Mouse (Mus musculus) forebrain, embryonic 14.5 days (tissue): ENCODE results near the gene Gjd3. TPM values are rescaled to one million over a fixed set of nuclear protein-coding genes. Genes with fewer than 3 reads are reported as not detected.
"Not testable (repeated sequence)": the region's sequence is repeated elsewhere in the genome, so short reads cannot be mapped to it uniquely, and the experiment has no call there.

Source experiments
- ATAC-seq: fragments of 200-750 bp; cut with Nextera tagmentation; 2 replicates; pipeline ENCODE4 v1.8.0; 2017; ENCODE audit warnings: mild to moderate bottlenecking, moderate library complexity
- DNase-seq: peaks from one replicate; pipeline ENCODE4 v3.0.0-alpha.2; 2015; ENCODE audit warnings: low spot score
- H3K27ac ChIP-seq: fragments of 300-500 bp; sonication (generic); 2 replicates; pipeline ENCODE4 v1.5.1; 2014; ENCODE audit warnings: low read depth, mild to moderate bottlenecking, control low read depth, low read length, moderate library complexity
- H3K27me3 ChIP-seq: fragments of 300-500 bp; sonication (generic); replicated peaks from 2 replicates; pipeline ENCODE4 v1.6.1; 2014; ENCODE audit warnings: low read length, control low read depth, mixed read lengths; ENCODE audit not compliant: control insufficient read depth, insufficient read depth
- H3K36me3 ChIP-seq: fragments of 300-500 bp; sonication (generic); 2 replicates; pipeline ENCODE4 v1.6.1; 2014; ENCODE audit warnings: low read length, control low read depth; ENCODE audit not compliant: control insufficient read depth, insufficient read depth
- H3K4me1 ChIP-seq: fragments of 300-500 bp; sonication (generic); 2 replicates; pipeline ENCODE4 v1.6.1; 2014; ENCODE audit warnings: antibody characterized with exemption, low read length, control low read depth; ENCODE audit not compliant: control insufficient read depth, insufficient read depth
- H3K4me2 ChIP-seq: fragments of 300-500 bp; sonication (generic); 2 replicates; pipeline ENCODE4 v1.6.1; 2014; ENCODE audit warnings: mild to moderate bottlenecking, control low read depth, low read length
- H3K4me3 ChIP-seq: fragments of 300-500 bp; sonication (generic); 2 replicates; pipeline ENCODE4 v1.5.1; 2014; ENCODE audit warnings: low read depth, low read length, control low read depth
- H3K9ac ChIP-seq: fragments of 300-500 bp; sonication (generic); 2 replicates; pipeline ENCODE4 v1.6.1; 2014; ENCODE audit warnings: mild to moderate bottlenecking, low read length, control low read depth, moderate library complexity
- H3K9me3 ChIP-seq: fragments of 300-500 bp; sonication (generic); replicated peaks from 2 replicates; pipeline ENCODE4 v1.6.1; 2016; ENCODE audit warnings: low read length, control low read depth, mixed read lengths; ENCODE audit not compliant: control insufficient read depth
- WGBS: fragments of 180-500 bp; shearing (Covaris S2); extraction: QIAGEN DNeasy Blood & Tissue Kit; methylation state at CpG from one replicate; pipeline ENCODE4 v1.1.7; 2014; 5-methylcytosine and 5-hydroxymethylcytosine counted together
- polyA plus RNA-seq: library from polyadenylated mRNA; unstranded; fragments of >200 nt; fragmentation: Nextera tagmentation; extraction: Ambion mirVana; gene quantifications from 2 replicates; pipeline ENCODE4 v1.2.1, GENCODE M21; 2014

The Gjd3 gene
- polyA plus RNA-seq, 1 experiment from 2014 or later, result 0.28 TPM

DNA sequence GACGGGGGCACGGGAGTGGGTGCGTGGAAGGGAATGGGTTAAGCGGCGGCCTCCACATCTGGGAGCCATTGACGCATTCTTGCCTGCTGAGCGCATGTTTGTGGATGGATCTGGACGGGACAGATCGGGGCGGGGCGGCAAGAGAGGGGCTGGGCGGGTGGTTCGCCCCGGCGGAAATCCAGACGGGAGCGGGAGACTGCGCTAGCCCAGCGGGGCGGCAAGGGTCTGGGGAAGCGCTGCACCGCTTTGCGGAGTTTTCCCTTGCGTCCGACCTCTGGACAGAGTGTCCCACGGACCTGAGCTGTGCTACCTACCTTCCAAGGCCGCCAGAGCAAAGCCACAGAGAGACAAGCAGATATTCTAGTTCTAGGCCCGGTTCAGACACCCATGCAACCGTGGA lies 46.6 kb downstream of the Gjd3 start:
- H3K9me3 ChIP-seq, result no peaks in the 10 kb centered on the region
- no peak overlapping the region; the same call in 1 of the 2 replicates for H3K9ac ChIP-seq
- 0 out of 2 replicates have a peak overlapping the region, but pooled peaks have one; percentile 9 for H3K4me3 ChIP-seq
- ATAC-seq (no peak), DNase-seq (no peak)
- no peaks in the 10 kb centered on the region for H3K36me3 ChIP-seq
- H3K4me2 ChIP-seq, result peak overlapping the region; percentile 90
- H3K4me1 ChIP-seq, result peaks cover 57% of the 10 kb centered on the region
- H3K27me3 ChIP-seq, result no peaks in the 10 kb centered on the region; the same call in 1 of the 2 replicates
- 3% methylated on average over 29 of the region's 29 CpGs for WGBS
- H3K27ac ChIP-seq, result peak overlapping the region; percentile 9; the same call in 1 of the 2 replicates

- Histone ChIP-seq H3K27me3 (no peaks in the 10 kb centered on the region; the same call in 1 of the 2 replicates), H3K9me3 (no peaks in the 10 kb centered on the region), H3K4me3 (no peak overlapping the region), H3K9ac (no peak overlapping the region), H3K4me1 (peaks cover 56% of the 10 kb centered on the region), H3K27ac (no peak overlapping the region), H3K36me3 (no peaks in the 10 kb centered on the region), H3K4me2 (no peak overlapping the region)
- WGBS, result 92% methylated on average over 3 of the region's 3 CpGs
- no peak for DNase-seq
- no peak for ATAC-seq
Observed at GRCm38 (mm10) chr11:98935123-98935522, 47.7 kb downstream of the Gjd3 start.

DNA sequence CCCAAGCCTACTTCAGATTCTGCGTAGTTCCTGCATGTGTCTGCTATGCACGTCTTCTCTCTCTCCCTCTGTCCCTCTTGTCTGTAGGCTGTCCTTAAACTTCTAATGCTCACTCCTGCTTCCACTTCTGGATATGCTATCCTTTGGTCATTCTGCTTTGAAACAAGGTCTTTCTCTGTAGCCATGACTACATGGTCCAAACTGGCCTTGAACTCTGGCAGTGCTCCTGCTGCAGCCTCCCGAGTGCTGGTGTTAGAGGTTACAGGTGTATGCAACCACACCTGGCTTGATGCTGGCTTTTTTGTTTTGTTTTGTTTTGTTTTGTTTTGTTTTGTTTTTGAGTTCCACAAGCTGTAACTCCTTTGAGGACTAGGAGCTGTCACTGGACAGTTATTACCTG lies 48.4 kb downstream of the Gjd3 start:
- WGBS, result 98% methylated on average over 3 of the region's 3 CpGs
- Histone ChIP-seq H3K9me3 (no peaks in the 10 kb centered on the region), H3K4me2 (no peak overlapping the region), H3K9ac (no peak overlapping the region), H3K4me1 (peaks cover 57% of the 10 kb centered on the region), H3K4me3 (no peak overlapping the region), H3K36me3 (no peaks in the 10 kb centered on the region), H3K27me3 (no peaks in the 10 kb centered on the region; the same call in 1 of the 2 replicates), H3K27ac (no peak overlapping the region)
- ATAC-seq (no peak), DNase-seq (no peak)

- not testable (repeated sequence) for H3K36me3 ChIP-seq, H3K27me3 ChIP-seq, H3K27ac ChIP-seq, H3K4me2 ChIP-seq, H3K9me3 ChIP-seq, ATAC-seq, DNase-seq, H3K9ac ChIP-seq, H3K4me3 ChIP-seq
- H3K4me1 ChIP-seq, result peaks cover 62% of the 10 kb centered on the region
- WGBS, result 78% methylated on average over 2 of the region's 2 CpGs
Observed at GRCm38 (mm10) chr11:98933847-98934246, 49.0 kb downstream of the Gjd3 start.

GRCm38 (mm10) chr11:98933151-98933550 lies 49.7 kb downstream of the Gjd3 start:
- peaks cover 63% of the 10 kb centered on the region for H3K4me1 ChIP-seq
- 50% methylated on average over 9 of the region's 9 CpGs for WGBS
- DNase-seq, result no peak
- H3K27ac ChIP-seq, result no peak overlapping the region
- H3K4me3 ChIP-seq, result no peak overlapping the region
- no peaks in the 10 kb centered on the region for H3K9me3 ChIP-seq
- H3K4me2 ChIP-seq, result no peak overlapping the region
- H3K9ac ChIP-seq, result no peak overlapping the region; the same call in 1 of the 2 replicates
- no peak for ATAC-seq
- no peaks in the 10 kb centered on the region; the same call in 1 of the 2 replicates for H3K27me3 ChIP-seq
- no peaks in the 10 kb centered on the region for H3K36me3 ChIP-seq

- no peak for DNase-seq
- H3K9ac ChIP-seq, result no peak overlapping the region
- H3K4me1 ChIP-seq, result peaks cover 68% of the 10 kb centered on the region
- H3K4me2 ChIP-seq, result no peak overlapping the region
- no peaks in the 10 kb centered on the region for H3K9me3 ChIP-seq
- no peaks in the 10 kb centered on the region; the same call in 1 of the 2 replicates for H3K27me3 ChIP-seq
- no peaks in the 10 kb centered on the region for H3K36me3 ChIP-seq
- no peak overlapping the region for H3K4me3 ChIP-seq
- no peak for ATAC-seq
- WGBS, result 40% methylated on average over 19 of the region's 19 CpGs
- H3K27ac ChIP-seq, result no peak overlapping the region
Observed at GRCm38 (mm10) chr11:98932293-98933091, 50.3 kb downstream of the Gjd3 start.

Other genes with a start within 250 kb of the Gjd3 start
- gene Thra, start 242.4 kb downstream of the Gjd3 start, polyA plus RNA-seq, result 164 and 199 TPM in 2 replicates
- 2.2 and 3.1 TPM in 2 replicates for gene Nr1d1, start 207.7 kb downstream of the Gjd3 start, polyA plus RNA-seq
- gene Msl1, start 187.5 kb downstream of the Gjd3 start, polyA plus RNA-seq, result 19.3 and 20.5 TPM in 2 replicates
- gene Casc3, start 178.1 kb downstream of the Gjd3 start, polyA plus RNA-seq, result 41.0 and 45.0 TPM in 2 replicates
- gene Rapgefl1, start 146.2 kb downstream of the Gjd3 start, polyA plus RNA-seq, result 3.0 and 4.5 TPM in 2 replicates
- gene Wipf2, start 119.4 kb downstream of the Gjd3 start, polyA plus RNA-seq, result 3.3 and 3.7 TPM in 2 replicates
- gene Cdc6, start 75.2 kb downstream of the Gjd3 start, polyA plus RNA-seq, result 14.1 and 16.4 TPM in 2 replicates
- 8.2 and 9.8 TPM in 2 replicates for gene Rara, start 55.2 kb downstream of the Gjd3 start, polyA plus RNA-seq
- gene Top2a, start 41.2 kb upstream of the Gjd3 start, polyA plus RNA-seq, result 135 and 150 TPM in 2 replicates
- 125 and 139 TPM in 2 replicates for gene Igfbp4, start 58.2 kb upstream of the Gjd3 start, polyA plus RNA-seq
- 0.08 TPM in 1 of 2 replicates, not detected in the other for gene Tns4, start 106.3 kb upstream of the Gjd3 start, polyA plus RNA-seq
- gene Ccr7, start 172.1 kb upstream of the Gjd3 start, polyA plus RNA-seq, result not detected in 2 replicates
- 214 and 218 TPM in 2 replicates for gene Smarce1, start 248.0 kb upstream of the Gjd3 start, polyA plus RNA-seq